Mouse (Mus musculus) spleen, adult 2 months (tissue): Measurements from ENCODE around the gene Vmn1r217. TPM values are rescaled to one million over a fixed set of nuclear protein-coding genes. Genes with fewer than 3 reads are reported as not detected.
"Not testable (repeated sequence)": the region's sequence is repeated elsewhere in the genome, so short reads cannot be mapped to it uniquely, and the experiment has no call there.

Source experiments
- DNase-seq, 2 experiments: peaks; one replicate each; pipeline versions ENCODE4 v3.0.0 to v3.0.0-alpha.2; 2012 to 2021; ENCODE audit warnings: low spot score in 2 of 2, low read depth in 1 of 2
- H3K27ac ChIP-seq: fragments of 200-500 bp; 2 replicates; pipeline ENCODE4 v1.5.1; 2012; ENCODE audit warnings: low read length, inconsistent platforms; ENCODE audit not compliant: insufficient read depth
- H3K27me3 ChIP-seq: fragments of 200-500 bp; 2 replicates; pipeline ENCODE4 v1.6.1; 2012; ENCODE audit warnings: mild to moderate bottlenecking, moderate library complexity, low read length, inconsistent platforms; ENCODE audit not compliant: control insufficient read depth, insufficient read depth
- H3K36me3 ChIP-seq: fragments of 200-500 bp; 2 replicates; pipeline ENCODE4 v1.6.1; 2012; ENCODE audit warnings: mild to moderate bottlenecking, low read length, inconsistent platforms; ENCODE audit not compliant: control insufficient read depth, insufficient read depth
- H3K4me1 ChIP-seq: fragments of 200-500 bp; 2 replicates; pipeline ENCODE4 v1.6.1; 2011; ENCODE audit warnings: inconsistent platforms; ENCODE audit not compliant: control insufficient read depth, insufficient read depth, insufficient read length
- H3K4me3 ChIP-seq: fragments of 200-500 bp; 2 replicates; pipeline ENCODE4 v1.5.1; 2011; ENCODE audit warnings: mild to moderate bottlenecking, inconsistent platforms; ENCODE audit not compliant: insufficient read depth, insufficient read length; ENCODE audit errors: extremely low read depth
- CTCF ChIP-seq: fragments of 200-500 bp; IDR thresholded peaks from 2 replicates; pipeline ENCODE4 v1.5.1; 2011; ENCODE audit warnings: mild to moderate bottlenecking, inconsistent platforms; ENCODE audit not compliant: insufficient read depth, insufficient read length, insufficient replicate concordance; ENCODE audit errors: extremely low read depth
- POLR2A ChIP-seq: fragments of 200-500 bp; IDR thresholded peaks from 2 replicates; pipeline ENCODE4 v1.6.1; 2011; ENCODE audit warnings: low read depth, low read length, inconsistent platforms
- WGBS: fragments of 180-500 bp; shearing (Covaris S2); methylation state at CpG from one replicate; pipeline ENCODE4 v1.1.7; 2018; 5-methylcytosine and 5-hydroxymethylcytosine counted together
- polyA plus RNA-seq: library from polyadenylated mRNA; depleted of rRNA; stranded (reverse); fragments of >200 nt; gene quantifications from 2 replicates; pipeline ENCODE4 v1.2.3, GENCODE M21; 2012; rRNA removed

Vmn1r217 gene
- polyA plus RNA-seq = not detected in 2 replicates

GRCm38 (mm10) chr13:23118126-23118525 is at the start of gene Vmn1r217:
Gene Vmn1r217, minus strand, starts transcription at chr13:23118226.
- 71% methylated on average over 1 of the region's 1 CpGs for WGBS
- not testable (repeated sequence) for DNase-seq, H3K36me3 ChIP-seq, H3K27ac ChIP-seq, H3K27me3 ChIP-seq, H3K4me1 ChIP-seq, H3K4me3 ChIP-seq

- H3K27me3 ChIP-seq, H3K4me1 ChIP-seq, H3K36me3 ChIP-seq, DNase-seq, H3K27ac ChIP-seq, H3K4me3 ChIP-seq: not testable (repeated sequence)
- 81% methylated on average over 4 of the region's 4 CpGs for whole genome bisulfite sequencing
Observed at GRCm38 (mm10) chr13:23166471-23166870, 48.4 kb upstream of the Vmn1r217 start.

- DNase-seq = no peak
- H3K4me3 ChIP-seq = no peak within 1 kb of the TSS
- H3K4me1 ChIP-seq = no peaks in the 10 kb centered on the region
- no peaks in the 10 kb centered on the region for H3K36me3 ChIP-seq
- no peak within 1 kb of the TSS for H3K27ac ChIP-seq
- TF ChIP-seq POLR2A = no peak
- no peak for TF ChIP-seq CTCF
- no peaks in the 10 kb centered on the region for H3K27me3 ChIP-seq
- WGBS = 72% methylated on average over 4 of the region's 4 CpGs
Observed at GRCm38 (mm10) chr13:23159012-23159411, 41.0 kb upstream of the Vmn1r217 start, which contains the start of gene Vmn1r219. Gene Vmn1r219, plus strand, starts transcription at chr13:23159312.

GRCm38 (mm10) chr13:23157848-23158247 is 39.8 kb upstream of the Vmn1r217 start:
- WGBS = 79% methylated on average over 3 of the region's 3 CpGs
- no peak for DNase-seq
- no peak overlapping the region for H3K27ac ChIP-seq
- H3K4me1 ChIP-seq = no peaks in the 10 kb centered on the region
- no peaks in the 10 kb centered on the region for H3K27me3 ChIP-seq
- no peak for TF ChIP-seq CTCF
- no peak for TF ChIP-seq POLR2A
- no peak overlapping the region for H3K4me3 ChIP-seq
- H3K36me3 ChIP-seq = no peaks in the 10 kb centered on the region

- Histone ChIP-seq H3K36me3 (no peaks in the 10 kb centered on the region), H3K4me1 (no peaks in the 10 kb centered on the region), H3K27me3 (no peaks in the 10 kb centered on the region), H3K27ac (no peak overlapping the region), H3K4me3 (no peak overlapping the region)
- 90% methylated on average over 2 of the region's 2 CpGs for WGBS
- no peak for DNase-seq
- no peak for TF ChIP-seq POLR2A
- TF ChIP-seq CTCF = no peak
Observed at GRCm38 (mm10) chr13:23138880-23139279, 20.9 kb upstream of the Vmn1r217 start.

GRCm38 (mm10) chr13:23133501-23133900 is 15.5 kb upstream of the Vmn1r217 start:
- Histone ChIP-seq H3K27ac (no peak overlapping the region), H3K4me1 (no peaks in the 10 kb centered on the region), H3K27me3 (no peaks in the 10 kb centered on the region), H3K36me3 (no peaks in the 10 kb centered on the region), H3K4me3 (no peak overlapping the region)
- TF ChIP-seq POLR2A = no peak
- no peak for TF ChIP-seq CTCF
- DNase-seq = no peak
- 47% methylated on average over 1 of the region's 1 CpGs for WGBS

GRCm38 (mm10) chr13:23133099-23133498 is 15.1 kb upstream of the Vmn1r217 start, which contains the start of gene Vmn1r218:
Gene Vmn1r218, plus strand, starts transcription at chr13:23133155.
- no peak within 1 kb of the TSS for H3K27ac ChIP-seq
- H3K27me3 ChIP-seq = no peaks in the 10 kb centered on the region
- DNase-seq = no peak
- no peak within 1 kb of the TSS for H3K4me3 ChIP-seq
- TF ChIP-seq CTCF (no peak), POLR2A (no peak)
- WGBS = 70% methylated on average over 3 of the region's 3 CpGs
- H3K36me3 ChIP-seq = no peaks in the 10 kb centered on the region
- no peaks in the 10 kb centered on the region for H3K4me1 ChIP-seq
